Mouse (Mus musculus): ENCODE data around the gene Acsbg1.
"Not testable (repeated sequence)": the region's sequence is repeated elsewhere in the genome, so short reads cannot be mapped to it uniquely, and the experiment has no call there.

The Acsbg1 gene

GRCm38 (mm10) chr9:54661605-54662377 is at the start of gene Acsbg1:
Gene Acsbg1 (minus strand): TSS chr9:54661870.
- H3K27me3 ChIP-seq (ENCODE audit: control insufficient read depth, insufficient read depth, low read length, poor library complexity, severe bottlenecking) = no peaks in the 10 kb centered on the region
- DNase-seq (ENCODE audit: low read depth, low spot score) = no peak
- no peaks in the 10 kb centered on the region for H3K36me3 ChIP-seq (ENCODE audit: control insufficient read depth, insufficient read depth, low read length, poor library complexity, severe bottlenecking)

DNA sequence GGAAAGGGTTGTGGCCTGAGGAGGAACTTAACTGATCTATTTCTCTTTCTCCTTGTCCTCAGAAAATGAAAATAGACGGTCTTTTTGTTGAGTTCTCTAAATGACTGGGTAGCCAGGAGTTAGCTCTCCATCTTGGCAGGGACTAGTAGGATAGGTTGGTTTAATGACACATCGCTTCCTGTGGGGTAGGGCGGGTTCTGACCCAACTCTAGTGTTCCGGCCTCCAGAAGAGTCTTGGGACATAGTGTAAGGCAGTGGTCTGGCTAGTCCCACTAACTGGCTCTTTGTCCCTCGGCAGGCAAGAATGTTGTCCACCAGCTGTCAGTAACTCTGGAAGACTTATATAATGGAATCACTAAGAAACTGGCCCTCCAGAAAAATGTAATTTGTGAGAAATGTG is 46.4 kb upstream of the Acsbg1 start:
- H3K27me3 ChIP-seq (ENCODE audit: control insufficient read depth, insufficient read depth, low read length, poor library complexity, severe bottlenecking) = 0 out of 2 replicates have a peak, but pooled peaks cover 1% of the 10 kb centered on the region
- peaks cover 1% of the 10 kb centered on the region; the same call in 1 of the 2 replicates for H3K36me3 ChIP-seq (ENCODE audit: control insufficient read depth, insufficient read depth, low read length, poor library complexity, severe bottlenecking)
- no peak for DNase-seq (ENCODE audit: low read depth, low spot score)

DNA sequence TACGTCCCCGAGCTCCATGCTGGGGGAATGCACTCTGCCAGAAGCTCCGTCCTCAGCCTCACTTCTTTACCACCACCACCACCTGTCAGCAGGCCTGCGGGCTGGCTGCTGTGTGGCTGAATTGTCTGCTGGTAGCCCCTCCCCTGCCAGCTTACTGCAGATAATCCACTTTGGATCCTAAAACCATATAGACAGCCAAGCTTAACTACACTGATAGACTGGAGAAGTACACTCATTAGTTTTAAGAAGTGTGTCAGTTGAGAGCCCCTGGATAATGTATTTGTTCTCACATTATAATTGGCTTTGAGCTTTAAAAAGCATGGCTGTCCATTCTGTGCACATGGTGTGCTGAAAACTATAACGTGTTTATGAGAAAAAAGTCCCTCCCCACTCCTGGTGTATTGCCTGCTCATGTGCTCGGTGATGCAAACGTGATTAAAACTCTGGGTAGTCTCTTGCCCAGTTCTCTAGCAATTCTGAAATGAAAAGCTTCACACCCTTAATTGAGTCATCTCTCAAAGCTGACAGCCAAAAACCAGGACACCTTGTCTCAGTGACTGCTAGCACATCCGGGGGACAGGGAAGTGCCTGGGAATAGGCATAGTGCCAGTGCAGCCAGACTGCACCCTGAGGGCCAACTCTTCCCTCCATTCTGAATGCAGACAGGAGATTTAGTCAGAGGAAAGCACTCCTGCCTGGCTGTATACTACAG is 45.8 kb upstream of the Acsbg1 start:
- DNase-seq (ENCODE audit: low read depth, low spot score) = no peak
- Histone ChIP-seq H3K36me3 (ENCODE audit: control insufficient read depth, insufficient read depth, low read length, poor library complexity, severe bottlenecking) (no peaks in the 10 kb centered on the region), H3K27me3 (ENCODE audit: control insufficient read depth, insufficient read depth, low read length, poor library complexity, severe bottlenecking) (0 out of 2 replicates have a peak, but pooled peaks cover 1% of the 10 kb centered on the region)

DNA sequence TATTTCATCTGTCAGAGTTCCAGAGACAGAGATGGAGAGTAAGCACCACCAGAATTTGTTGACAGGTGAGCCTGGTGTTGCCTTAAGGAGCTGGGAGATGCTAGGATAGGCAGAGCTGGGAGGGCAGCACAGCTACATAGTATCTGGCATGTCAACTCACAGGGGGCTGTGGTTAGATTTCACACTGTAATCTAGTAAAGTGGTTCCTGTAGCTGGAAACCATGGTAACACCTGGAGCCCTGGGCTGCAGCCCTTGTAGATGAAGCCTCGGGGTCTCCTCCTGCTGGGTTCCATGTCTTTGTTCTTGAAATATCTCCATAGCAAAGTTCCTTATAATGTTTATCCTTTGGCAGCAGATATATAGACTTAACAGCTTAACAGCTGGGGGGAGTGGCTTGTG is 43.9 kb upstream of the Acsbg1 start:
- DNase-seq (ENCODE audit: low read depth, low spot score) = no peak
- Histone ChIP-seq H3K27me3 (ENCODE audit: control insufficient read depth, insufficient read depth, low read length, poor library complexity, severe bottlenecking) (0 out of 2 replicates have a peak, but pooled peaks cover 1% of the 10 kb centered on the region), H3K36me3 (ENCODE audit: control insufficient read depth, insufficient read depth, low read length, poor library complexity, severe bottlenecking) (no peaks in the 10 kb centered on the region)

- H3K36me3 ChIP-seq (ENCODE audit: control insufficient read depth, insufficient read depth, low read length, poor library complexity, severe bottlenecking) = no peaks in the 10 kb centered on the region
- H3K27me3 ChIP-seq (ENCODE audit: control insufficient read depth, insufficient read depth, low read length, poor library complexity, severe bottlenecking) = peaks cover 5% of the 10 kb centered on the region; the same call in 1 of the 2 replicates
- DNase-seq (ENCODE audit: low read depth, low spot score) = no peak
Observed at GRCm38 (mm10) chr9:54704361-54704760, 42.7 kb upstream of the Acsbg1 start.

DNA sequence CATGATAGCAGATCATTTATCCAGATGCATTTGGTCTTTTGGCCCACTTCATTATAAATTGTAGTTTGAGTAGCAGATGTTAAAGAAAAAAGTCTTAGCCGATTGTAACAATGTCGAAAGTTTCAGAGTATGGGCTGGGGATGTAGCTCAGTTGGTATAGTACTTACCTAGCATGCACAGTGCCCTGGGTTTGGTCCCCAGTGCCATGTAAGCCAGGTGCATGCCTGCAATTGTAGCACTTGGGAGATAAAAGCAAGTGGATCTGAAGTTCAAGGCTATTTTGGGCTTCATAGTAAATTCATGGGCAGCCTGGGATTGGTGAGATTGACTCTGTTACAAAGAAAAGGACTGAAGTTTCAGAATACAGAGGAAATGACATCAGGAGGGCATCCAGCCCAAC is 40.9 kb upstream of the Acsbg1 start:
- no peak for DNase-seq (ENCODE audit: low read depth, low spot score)
- Histone ChIP-seq H3K27me3 (ENCODE audit: control insufficient read depth, insufficient read depth, low read length, poor library complexity, severe bottlenecking) (peaks cover 5% of the 10 kb centered on the region; the same call in 1 of the 2 replicates), H3K36me3 (ENCODE audit: control insufficient read depth, insufficient read depth, low read length, poor library complexity, severe bottlenecking) (no peaks in the 10 kb centered on the region)

- no peak for DNase-seq (ENCODE audit: low read depth, low spot score)
- Histone ChIP-seq H3K27me3 (ENCODE audit: control insufficient read depth, insufficient read depth, low read length, poor library complexity, severe bottlenecking) (peaks cover 5% of the 10 kb centered on the region; the same call in 1 of the 2 replicates), H3K36me3 (ENCODE audit: control insufficient read depth, insufficient read depth, low read length, poor library complexity, severe bottlenecking) (no peaks in the 10 kb centered on the region)
Observed at GRCm38 (mm10) chr9:54700746-54701145, 39.1 kb upstream of the Acsbg1 start.

DNA sequence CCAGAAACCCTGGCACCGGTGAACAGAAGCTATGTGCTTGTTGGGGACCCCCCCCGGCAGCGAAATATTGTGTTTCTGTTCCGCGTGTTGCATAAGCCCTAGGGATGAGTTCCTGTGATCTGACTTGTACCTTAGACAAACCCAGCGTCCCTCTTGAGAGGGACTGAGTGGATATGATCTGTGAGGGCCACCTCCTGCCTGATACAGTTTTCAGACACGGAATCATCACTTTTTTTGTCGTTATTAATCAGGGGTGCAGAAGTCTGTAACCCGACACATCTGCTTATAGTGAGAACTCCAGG is 38.5 kb upstream of the Acsbg1 start:
- no peak for DNase-seq (ENCODE audit: low read depth, low spot score)
- peaks cover 5% of the 10 kb centered on the region; the same call in 1 of the 2 replicates for H3K27me3 ChIP-seq (ENCODE audit: control insufficient read depth, insufficient read depth, low read length, poor library complexity, severe bottlenecking)
- no peaks in the 10 kb centered on the region for H3K36me3 ChIP-seq (ENCODE audit: control insufficient read depth, insufficient read depth, low read length, poor library complexity, severe bottlenecking)

GRCm38 (mm10) chr9:54699345-54700173 is 37.9 kb upstream of the Acsbg1 start:
- DNase-seq (ENCODE audit: low read depth, low spot score) = peak; percentile 48
- Histone ChIP-seq H3K36me3 (ENCODE audit: control insufficient read depth, insufficient read depth, low read length, poor library complexity, severe bottlenecking) (no peaks in the 10 kb centered on the region), H3K27me3 (ENCODE audit: control insufficient read depth, insufficient read depth, low read length, poor library complexity, severe bottlenecking) (peaks cover 5% of the 10 kb centered on the region; the same call in 1 of the 2 replicates)

- Histone ChIP-seq H3K36me3 (ENCODE audit: control insufficient read depth, insufficient read depth, low read length, poor library complexity, severe bottlenecking) (no peaks in the 10 kb centered on the region), H3K27me3 (ENCODE audit: control insufficient read depth, insufficient read depth, low read length, poor library complexity, severe bottlenecking) (peaks cover 3% of the 10 kb centered on the region; the same call in 1 of the 2 replicates)
- DNase-seq (ENCODE audit: low read depth, low spot score) = no peak
Observed at GRCm38 (mm10) chr9:54699087-54699344, 37.3 kb upstream of the Acsbg1 start.

- no peak for DNase-seq (ENCODE audit: low read depth, low spot score)
- peaks cover 3% of the 10 kb centered on the region; the same call in 1 of the 2 replicates for H3K27me3 ChIP-seq (ENCODE audit: control insufficient read depth, insufficient read depth, low read length, poor library complexity, severe bottlenecking)
- H3K36me3 ChIP-seq (ENCODE audit: control insufficient read depth, insufficient read depth, low read length, poor library complexity, severe bottlenecking) = no peaks in the 10 kb centered on the region
Observed at GRCm38 (mm10) chr9:54698318-54699086, 36.8 kb upstream of the Acsbg1 start, which contains the start of gene Dnaja4. Gene Dnaja4 (plus strand): TSS chr9:54698873.

DNA sequence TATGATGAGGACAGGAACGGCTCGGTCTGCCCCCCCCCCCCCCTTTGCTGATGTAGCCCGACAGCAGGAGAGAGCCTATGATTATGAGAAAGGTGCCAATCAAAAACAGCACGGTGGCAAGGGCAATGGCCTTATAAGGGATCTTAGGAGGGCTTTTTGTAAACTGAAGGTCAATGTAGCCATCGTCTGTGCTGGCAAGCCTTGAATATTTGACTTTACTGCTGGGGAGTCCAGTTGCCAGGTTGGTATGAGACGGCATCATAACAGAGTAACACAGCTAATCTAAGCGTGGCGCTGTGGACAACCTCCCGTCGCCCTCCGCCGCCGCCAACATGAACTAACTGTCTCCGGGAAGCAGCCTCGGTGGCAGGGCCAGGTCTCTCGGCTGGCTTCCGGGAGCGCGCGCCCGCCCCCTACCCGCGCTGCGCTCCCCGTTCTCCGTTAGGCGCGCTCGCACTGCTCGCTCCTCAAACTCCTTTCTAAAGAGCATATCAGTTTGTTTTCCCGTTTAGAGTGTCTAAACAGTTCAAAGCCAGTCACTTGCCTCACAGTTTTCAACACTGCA is 29.7 kb upstream of the Acsbg1 start:
- not testable (repeated sequence) for DNase-seq (ENCODE audit: low read depth, low spot score); H3K27me3 ChIP-seq (ENCODE audit: control insufficient read depth, insufficient read depth, low read length, poor library complexity, severe bottlenecking); H3K36me3 ChIP-seq (ENCODE audit: control insufficient read depth, insufficient read depth, low read length, poor library complexity, severe bottlenecking)

DNA sequence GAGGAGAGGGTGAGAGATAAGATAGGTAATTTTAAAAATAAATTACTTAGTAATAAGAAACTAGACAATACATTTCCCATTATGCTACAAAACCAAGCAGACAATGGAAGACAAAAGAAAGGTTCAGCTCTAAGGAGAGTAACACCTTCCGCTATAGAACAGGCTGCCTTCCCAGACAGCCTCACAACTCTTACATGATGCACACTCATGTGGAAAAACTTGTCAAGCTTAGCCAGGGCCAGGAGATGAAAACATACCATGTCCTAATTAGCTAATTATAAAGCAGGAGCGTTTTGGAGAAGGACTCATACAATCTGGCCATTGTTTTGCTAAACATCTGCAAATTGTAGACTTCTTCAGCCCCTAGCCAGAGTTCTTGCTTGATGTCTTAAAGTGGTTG is 29.0 kb upstream of the Acsbg1 start:
- DNase-seq (ENCODE audit: low read depth, low spot score); H3K36me3 ChIP-seq (ENCODE audit: control insufficient read depth, insufficient read depth, low read length, poor library complexity, severe bottlenecking); H3K27me3 ChIP-seq (ENCODE audit: control insufficient read depth, insufficient read depth, low read length, poor library complexity, severe bottlenecking): not testable (repeated sequence)

DNA sequence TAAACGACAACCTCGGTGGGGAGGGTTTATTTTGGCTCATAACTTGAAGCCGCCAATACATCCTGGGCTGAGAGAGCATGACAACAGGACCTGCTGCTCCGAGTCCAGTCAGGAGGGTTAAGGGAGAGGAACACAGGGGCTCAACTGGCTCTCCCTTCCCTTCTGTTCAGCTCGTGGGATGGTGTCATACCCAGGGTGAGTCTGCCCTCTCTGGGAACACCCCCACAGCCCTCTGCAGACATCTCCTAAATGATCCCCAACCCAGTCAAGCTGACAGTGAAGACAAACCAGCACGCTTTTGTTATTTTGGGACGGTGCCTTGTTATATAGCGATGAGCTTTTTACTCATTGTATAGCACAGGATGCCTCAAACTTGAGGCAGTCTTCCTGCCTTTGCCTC is 27.8 kb upstream of the Acsbg1 start:
- DNase-seq (ENCODE audit: low read depth, low spot score) = no peak
- Histone ChIP-seq H3K27me3 (ENCODE audit: control insufficient read depth, insufficient read depth, low read length, poor library complexity, severe bottlenecking) (no peaks in the 10 kb centered on the region; the same call in 1 of the 2 replicates), H3K36me3 (ENCODE audit: control insufficient read depth, insufficient read depth, low read length, poor library complexity, severe bottlenecking) (no peaks in the 10 kb centered on the region)
